Mouse (Mus musculus) thymus, adult 18-20 months (tissue): ENCODE data around the gene Ptpn22.

Source experiments
- DNase-seq, 2 experiments: peaks; one replicate each; pipeline ENCODE4 v3.0.0; 2022; ENCODE audit warnings: mixed read lengths in 2 of 2

Ptpn22 gene

GRCm38 (mm10) chr3:103857977-103858563 lies 1.5 kb upstream of the Ptpn22 start:
- DNase-seq, result no peak

GRCm38 (mm10) chr3:103859851-103860391 lies 326 bp downstream of the Ptpn22 start:
- peak; percentile 68 to 84 for DNase-seq

DNA sequence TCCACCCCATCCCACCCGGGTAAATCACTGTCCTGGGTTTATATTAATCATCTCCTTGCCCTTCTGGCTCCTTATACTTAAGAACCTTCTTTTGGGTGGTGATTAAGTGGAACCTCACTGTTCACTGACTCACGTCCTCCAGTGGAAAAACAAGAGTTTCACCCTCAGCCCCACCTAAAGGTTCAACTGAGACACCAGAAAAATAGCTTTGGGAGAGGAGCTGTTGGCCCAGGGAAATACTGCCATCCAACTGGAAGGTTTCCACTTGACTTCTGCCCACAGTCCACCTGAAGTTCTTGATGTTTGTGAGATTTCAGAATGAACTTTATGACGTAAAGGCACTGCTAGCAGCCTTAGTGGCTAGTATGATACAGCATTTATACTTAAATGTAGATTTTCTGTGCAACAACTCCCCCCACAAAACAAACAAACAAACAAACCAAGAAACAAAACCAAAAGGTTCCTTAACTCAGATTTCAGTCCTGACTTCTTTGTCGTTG lies 3.2 kb downstream of the Ptpn22 start:
- no peak for DNase-seq

- DNase-seq, result no peak
Observed at GRCm38 (mm10) chr3:103864200-103864599, 4.6 kb downstream of the Ptpn22 start.

DNA sequence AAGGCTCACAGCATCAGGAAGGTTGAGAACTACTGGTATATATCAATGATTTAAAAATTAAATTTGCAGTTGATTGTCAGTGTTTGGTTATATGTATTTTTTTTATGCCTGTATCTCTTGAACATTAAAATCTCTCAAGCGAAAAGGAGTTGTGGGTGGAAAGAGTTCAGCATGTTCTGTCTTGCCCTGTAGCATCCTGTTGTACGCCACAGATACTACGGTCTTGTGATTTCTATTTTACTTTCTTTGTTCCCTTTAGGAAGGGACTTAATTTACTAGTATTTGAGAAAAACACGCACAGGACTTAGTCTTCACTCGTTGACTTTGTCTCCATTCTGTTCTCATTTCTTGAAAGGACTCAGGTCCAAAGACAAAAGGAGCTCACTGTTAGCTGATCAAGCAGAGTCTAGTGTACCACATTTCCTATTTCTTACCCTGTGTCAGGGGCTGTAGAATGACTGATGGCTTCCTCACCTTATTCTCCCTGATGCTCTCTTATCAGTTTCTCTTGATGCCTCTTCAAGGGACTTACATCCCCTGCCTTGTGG lies 7.9 kb downstream of the Ptpn22 start:
- no peak for DNase-seq

GRCm38 (mm10) chr3:103868008-103868407 lies 8.4 kb downstream of the Ptpn22 start:
- DNase-seq, result no peak

DNA sequence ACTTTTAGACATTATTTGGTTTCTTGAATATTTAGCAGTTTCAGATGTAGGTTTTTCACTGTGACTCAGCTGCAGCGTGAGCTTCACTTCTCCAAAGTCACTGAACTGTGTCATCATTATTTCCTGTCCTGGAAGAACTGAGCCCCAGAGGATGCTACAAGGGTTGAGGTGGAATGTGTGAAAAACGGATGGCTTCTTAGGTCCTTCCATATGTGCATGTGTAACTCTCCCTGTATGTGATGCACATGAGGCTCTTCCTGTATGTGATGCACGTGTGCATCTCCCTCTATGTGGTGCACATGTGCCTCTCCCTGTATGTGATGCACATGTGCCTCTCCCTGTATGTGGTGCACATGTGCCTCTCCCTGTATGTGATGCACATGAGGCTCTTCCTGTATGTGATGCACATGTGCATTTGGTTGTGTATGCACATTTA lies 13.1 kb downstream of the Ptpn22 start:
- DNase-seq, result no peak

GRCm38 (mm10) chr3:103874329-103874728 lies 14.7 kb downstream of the Ptpn22 start:
- DNase-seq, result no peak

GRCm38 (mm10) chr3:103885946-103886345 lies 26.4 kb downstream of the Ptpn22 start:
- DNase-seq, result peak; percentile 35 to 56

DNA sequence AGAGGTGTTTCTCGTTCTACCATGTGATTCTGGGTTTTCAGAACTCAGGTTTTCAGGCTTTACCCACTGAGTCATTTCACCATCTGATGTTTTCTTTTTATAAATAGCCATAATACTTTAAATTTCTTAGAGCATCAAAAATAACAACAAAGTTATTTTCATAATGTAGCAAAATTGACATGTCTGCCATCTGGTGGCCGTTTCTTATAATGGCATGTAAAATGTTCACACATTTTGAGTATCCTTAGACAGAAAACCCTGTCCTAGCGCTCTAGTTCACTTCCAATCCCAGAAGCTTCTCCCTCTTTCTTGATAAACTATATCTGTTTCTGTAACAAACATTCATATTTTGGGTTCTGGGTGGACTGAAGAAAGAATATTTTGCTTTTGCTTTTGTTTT lies 28.0 kb downstream of the Ptpn22 start:
- DNase-seq, result no peak

- no peak for DNase-seq
Observed at GRCm38 (mm10) chr3:103893374-103893773, 33.8 kb downstream of the Ptpn22 start.

GRCm38 (mm10) chr3:103904705-103905104 lies 45.1 kb downstream of the Ptpn22 start:
- DNase-seq, result no peak

- DNase-seq, result no peak
Observed at GRCm38 (mm10) chr3:103907335-103908030, 47.9 kb downstream of the Ptpn22 start.

GRCm38 (mm10) chr3:103908781-103909180 lies 49.2 kb downstream of the Ptpn22 start:
- DNase-seq, result no peak

GRCm38 (mm10) chr3:103913451-103913961 lies 53.9 kb downstream of the Ptpn22 start:
- peak; percentile 20 to 42 for DNase-seq

GRCm38 (mm10) chr3:103914010-103914669 lies 54.5 kb downstream of the Ptpn22 start, which contains the start of gene Rsbn1:
Gene Rsbn1, plus strand, starts transcription at chr3:103914120.
- DNase-seq, result peak; percentile 98 to 99

DNA sequence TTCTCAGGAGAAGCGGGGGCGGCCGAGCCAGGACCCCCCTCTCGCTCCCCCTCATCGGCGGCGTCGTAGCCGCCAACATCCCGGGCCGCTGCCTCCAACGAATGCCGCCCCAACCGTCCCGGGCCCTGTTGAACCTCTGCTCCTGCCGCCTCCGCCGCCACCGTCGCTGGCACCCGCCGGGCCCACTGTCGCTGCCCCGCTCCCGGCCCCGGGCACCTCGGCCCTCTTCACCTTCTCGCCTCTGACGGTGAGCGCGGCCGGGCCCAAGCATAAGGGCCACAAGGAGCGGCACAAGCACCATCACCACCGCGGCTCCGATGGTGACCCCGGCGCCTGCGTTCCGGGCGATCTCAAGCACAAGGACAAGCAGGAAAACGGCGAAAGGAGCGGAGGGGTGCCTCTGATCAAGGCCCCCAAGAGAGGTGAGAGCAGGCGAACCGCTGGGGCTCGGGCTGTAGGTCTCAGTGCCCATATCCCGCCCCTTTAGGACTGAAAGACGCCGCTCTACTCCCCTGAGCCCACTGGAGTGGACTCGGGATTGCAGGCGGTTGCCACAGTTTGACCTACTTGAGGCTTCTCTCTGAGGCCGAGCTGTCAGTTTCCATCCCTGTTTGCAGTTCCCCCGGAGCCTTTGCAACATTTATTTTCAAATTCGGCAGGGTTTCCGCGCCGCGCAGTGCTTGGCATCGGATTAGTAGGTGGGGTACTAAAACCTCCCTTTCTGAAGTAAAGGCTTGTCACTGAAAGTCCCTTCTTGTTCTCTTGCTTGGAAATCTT lies 55.3 kb downstream of the Ptpn22 start:
- DNase-seq, result no peak

GRCm38 (mm10) chr3:103915509-103915896 lies 55.9 kb downstream of the Ptpn22 start:
- no peak for DNase-seq

DNA sequence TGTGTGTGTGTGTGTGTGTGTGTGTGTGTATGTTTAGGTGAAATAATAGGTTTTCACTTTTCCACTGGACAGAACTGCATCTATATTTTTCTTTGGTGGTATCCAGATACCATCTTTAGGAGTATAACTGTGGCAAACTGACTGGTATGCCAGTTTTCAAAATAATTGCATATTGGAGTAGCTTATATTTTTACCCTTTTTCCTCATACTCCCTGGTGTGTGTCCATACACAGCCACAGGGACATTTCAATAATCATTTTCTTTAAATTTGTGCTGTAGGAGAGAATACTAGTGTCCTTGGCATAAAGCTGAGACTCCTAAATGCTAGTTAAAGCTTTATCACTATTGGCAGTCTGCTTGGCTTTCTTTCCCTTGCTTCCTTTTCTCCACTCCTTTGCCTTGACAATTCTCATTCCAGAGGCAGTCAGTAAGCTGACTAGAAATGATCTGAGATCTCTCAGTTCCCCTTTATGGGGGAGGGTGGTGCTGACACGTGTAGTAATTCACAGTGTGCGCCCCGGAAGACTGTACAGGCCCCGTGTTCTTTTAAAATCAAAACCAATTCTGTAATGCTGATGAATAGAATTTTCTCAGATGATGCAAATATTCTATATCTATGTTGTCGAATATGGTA lies 56.7 kb downstream of the Ptpn22 start:
- no peak for DNase-seq

DNA sequence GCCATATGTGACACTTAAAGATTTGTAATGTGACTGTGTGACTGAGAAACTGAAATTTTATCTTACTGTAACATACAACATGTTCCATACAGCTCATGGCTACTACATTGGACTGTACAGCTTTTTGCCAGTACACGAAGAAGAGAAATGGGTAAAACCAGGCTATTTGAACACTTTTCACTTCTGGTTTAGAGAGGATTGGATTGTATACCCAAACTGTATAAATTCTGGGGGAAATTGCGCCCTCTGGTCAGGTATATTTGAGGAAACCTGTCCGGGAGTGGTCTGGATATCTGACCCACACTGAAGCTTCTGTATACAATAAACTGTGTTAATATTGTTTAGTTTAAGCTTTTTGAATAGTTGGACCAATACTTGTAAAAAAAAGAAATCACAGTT lies 57.2 kb downstream of the Ptpn22 start:
- no peak for DNase-seq

DNA sequence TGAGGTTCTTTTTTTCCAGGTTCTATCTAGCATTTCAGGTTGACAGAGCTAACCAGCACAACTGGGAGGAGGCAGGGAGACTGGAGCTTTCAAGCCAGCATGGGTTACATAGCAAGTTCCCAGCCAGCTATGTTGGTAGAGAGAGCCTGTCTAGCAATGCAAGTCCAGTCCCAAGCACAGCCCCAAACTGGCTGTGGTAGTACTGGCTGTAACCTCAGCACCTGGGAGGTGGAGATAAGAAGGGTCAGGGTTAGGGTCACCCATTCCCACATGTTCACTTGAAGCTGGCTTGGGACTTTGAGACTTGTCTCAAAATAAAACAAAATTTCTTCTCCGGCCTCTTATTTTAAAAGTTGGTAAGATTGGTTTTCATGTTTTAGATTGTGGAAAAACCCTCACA lies 60.5 kb downstream of the Ptpn22 start:
- DNase-seq, result no peak

DNA sequence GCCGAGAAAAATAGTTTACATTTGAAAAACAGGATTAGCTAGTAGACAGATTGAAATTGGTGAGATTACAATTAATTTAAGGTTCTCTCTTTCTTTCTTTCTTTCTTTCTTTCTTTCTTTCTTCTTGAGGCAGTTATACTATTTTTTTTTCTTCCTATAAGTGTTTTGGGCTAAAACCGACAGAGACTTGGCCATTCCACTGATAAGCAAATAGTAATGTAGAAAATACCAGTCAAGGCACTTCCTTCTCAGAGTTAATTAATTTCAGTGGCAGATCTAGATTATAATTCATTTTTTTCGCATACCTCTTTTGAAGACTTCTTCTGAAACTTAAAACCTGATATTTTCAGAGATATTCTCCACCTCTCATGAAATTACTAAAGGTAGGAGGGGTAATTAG lies 65.7 kb downstream of the Ptpn22 start:
- no peak for DNase-seq
